Mouse (Mus musculus) lung, postnatal 0 days (tissue): Measurements from ENCODE around the gene Clcc1. TPM values are rescaled to one million over a fixed set of nuclear protein-coding genes. Genes with fewer than 3 reads are reported as not detected.

Experiments
- ATAC-seq: fragments of 200-750 bp; cut with Nextera tagmentation; 2 replicates; pipeline ENCODE4 v1.8.0; 2017; ENCODE audit warnings: moderate library complexity
- DNase-seq: peaks from one replicate; pipeline ENCODE4 v3.0.0-alpha.2; 2016; ENCODE audit warnings: low spot score
- H3K27ac ChIP-seq: fragments of 300-500 bp; sonication (generic); 2 replicates; pipeline ENCODE4 v1.5.1; 2014; ENCODE audit warnings: antibody characterized with exemption, mild to moderate bottlenecking, low read length, mixed read lengths
- H3K27me3 ChIP-seq: fragments of 300-500 bp; sonication (generic); replicated peaks from 2 replicates; pipeline ENCODE4 v1.6.1; 2014; ENCODE audit warnings: low read length, mixed read lengths; ENCODE audit not compliant: insufficient read depth
- H3K36me3 ChIP-seq: fragments of 300-500 bp; sonication (generic); 2 replicates; pipeline ENCODE4 v1.6.1; 2014; ENCODE audit warnings: low read length, mixed read lengths; ENCODE audit not compliant: insufficient read depth
- H3K4me1 ChIP-seq: fragments of 300-500 bp; sonication (generic); 2 replicates; pipeline ENCODE4 v1.6.1; 2014; ENCODE audit warnings: antibody characterized with exemption, low read depth, low read length, mixed read lengths; ENCODE audit not compliant: insufficient read depth
- H3K4me2 ChIP-seq: fragments of 300-500 bp; sonication (generic); replicated peaks from 2 replicates; pipeline ENCODE4 v1.6.1; 2014; ENCODE audit warnings: low read depth, mild to moderate bottlenecking, low read length, moderate library complexity, mixed read lengths
- H3K4me3 ChIP-seq: fragments of 300-500 bp; sonication (generic); 2 replicates; pipeline ENCODE4 v1.5.1; 2014; ENCODE audit warnings: low read depth, low read length
- H3K9ac ChIP-seq: fragments of 300-500 bp; sonication (generic); replicated peaks from 2 replicates; pipeline ENCODE4 v1.6.1; 2014; ENCODE audit warnings: low read depth, mild to moderate bottlenecking
- H3K9me3 ChIP-seq: fragments of 300-500 bp; sonication (generic); 2 replicates; pipeline ENCODE4 v1.6.1; 2016; ENCODE audit warnings: low read length, mixed read lengths
- CTCF ChIP-seq: IDR thresholded peaks from 2 replicates; pipeline ENCODE4 v1.5.1; 2016; ENCODE audit warnings: antibody characterized with exemption, mild to moderate bottlenecking
- EP300 ChIP-seq: IDR thresholded peaks from 2 replicates; pipeline ENCODE4 v1.6.1; 2016; ENCODE audit warnings: antibody characterized with exemption, mild to moderate bottlenecking, control low read depth
- WGBS: fragments of 180-500 bp; shearing (Covaris S2); extraction: QIAGEN DNeasy Blood & Tissue Kit; methylation state at CpG from one replicate; pipeline ENCODE4 v1.1.7; 2014; 5-methylcytosine and 5-hydroxymethylcytosine counted together
- polyA plus RNA-seq: library from polyadenylated mRNA; unstranded; fragments of >200 nt; fragmentation: Nextera tagmentation; extraction: Ambion mirVana; gene quantifications from 2 replicates; pipeline ENCODE4 v1.2.1, GENCODE M21; 2015

Gene Clcc1
- polyA plus RNA-seq, 1 experiment from 2014 or later = 63.6 TPM

DNA sequence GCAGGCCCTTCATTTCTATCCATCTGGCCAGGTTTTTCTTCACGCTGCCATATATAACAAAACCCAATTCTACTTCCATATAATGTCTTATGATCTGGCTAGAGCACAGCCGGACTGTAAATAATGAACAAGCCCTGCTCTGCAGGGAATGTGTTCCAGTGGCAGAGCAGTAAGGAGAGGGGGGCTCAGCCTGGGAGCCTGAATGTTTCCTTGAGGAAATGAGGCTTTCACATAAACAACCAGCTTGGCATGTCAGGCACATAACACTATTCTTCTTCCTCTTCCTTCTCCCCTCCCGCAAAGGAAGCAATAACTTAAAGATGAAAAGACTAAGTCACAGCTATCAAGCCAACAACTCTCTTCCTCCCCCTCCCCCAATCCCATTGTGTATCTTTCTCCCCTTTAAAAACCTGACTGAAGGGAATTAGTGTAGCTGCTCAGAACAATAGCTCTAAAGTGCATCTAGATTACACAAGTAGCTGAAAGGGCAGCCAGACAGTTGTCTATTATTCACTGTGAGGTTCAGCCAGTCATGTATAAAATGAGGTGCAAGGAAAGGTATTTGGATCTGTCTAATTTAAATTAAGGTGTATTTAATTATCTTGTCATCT, 59.5 kb downstream of the Clcc1 start:
- Histone ChIP-seq H3K4me1 (no peaks in the 10 kb centered on the region), H3K27ac (no peak overlapping the region), H3K36me3 (no peaks in the 10 kb centered on the region), H3K27me3 (no peaks in the 10 kb centered on the region), H3K4me2 (no peak overlapping the region), H3K9ac (no peak overlapping the region), H3K4me3 (no peak overlapping the region), H3K9me3 (no peaks in the 10 kb centered on the region)
- TF ChIP-seq CTCF (no peak), EP300 (peak; percentile 36; the same call in 1 of the 2 replicates)
- WGBS = 30% methylated on average over 3 of the region's 3 CpGs
- ATAC-seq = peak; percentile 46
- DNase-seq = peak; percentile 22

DNA sequence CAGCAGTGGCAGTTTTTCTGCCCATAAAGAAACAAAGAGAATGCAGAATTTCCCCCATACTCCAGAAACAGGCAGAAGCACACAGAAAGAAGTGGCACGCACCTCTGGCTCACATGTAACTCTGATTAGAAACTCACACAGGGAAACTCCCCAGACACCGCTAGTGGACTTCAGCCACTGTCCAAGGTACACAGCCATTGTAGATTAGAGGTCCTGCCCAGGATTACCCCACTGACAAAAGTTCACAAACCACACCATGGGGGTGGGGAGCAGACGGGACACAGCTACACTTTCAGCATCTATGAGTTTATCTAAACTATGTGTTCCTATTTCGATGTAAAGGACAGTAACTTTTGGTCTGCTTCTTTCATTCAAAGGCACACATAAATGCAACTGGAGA, 61.1 kb downstream of the Clcc1 start:
- ATAC-seq = no peak
- no peak for TF ChIP-seq EP300
- TF ChIP-seq CTCF = no peak
- Histone ChIP-seq H3K4me1 (no peaks in the 10 kb centered on the region), H3K4me2 (no peak overlapping the region), H3K27me3 (no peaks in the 10 kb centered on the region), H3K27ac (no peak overlapping the region), H3K4me3 (no peak overlapping the region), H3K9me3 (no peaks in the 10 kb centered on the region), H3K36me3 (no peaks in the 10 kb centered on the region), H3K9ac (no peak overlapping the region)
- no peak for DNase-seq
- 96% methylated on average over 4 of the region's 4 CpGs for whole genome bisulfite sequencing

DNA sequence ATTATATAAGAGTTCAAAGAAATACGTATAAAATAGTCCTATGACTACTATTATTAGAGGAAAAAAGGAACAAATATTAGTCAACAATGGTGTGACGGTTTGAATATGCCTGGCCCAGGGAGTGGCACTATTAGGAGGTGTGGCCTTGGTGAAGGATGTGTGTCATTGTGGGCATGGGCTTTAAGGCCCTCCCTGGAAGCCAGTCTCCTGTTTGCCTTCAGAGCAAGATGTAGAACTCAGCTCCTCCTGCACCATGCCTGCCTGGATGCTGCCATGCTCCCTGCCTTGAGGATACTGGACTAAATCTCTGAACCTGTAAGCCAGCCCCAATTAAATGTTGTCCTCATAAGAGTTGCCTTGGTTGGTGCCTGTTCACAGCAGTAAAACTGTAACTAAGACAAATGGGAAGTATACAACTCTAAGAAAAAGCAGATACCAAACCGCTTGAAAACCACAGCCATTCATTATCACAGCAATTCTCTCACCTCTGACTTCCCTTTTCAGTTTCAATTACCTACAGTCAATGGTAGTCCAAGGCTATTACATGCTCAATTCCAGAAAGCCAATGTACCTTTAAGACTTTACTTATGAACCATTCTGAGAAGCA, 64.3 kb downstream of the Clcc1 start:
- no peak for ATAC-seq
- no peak for TF ChIP-seq CTCF
- TF ChIP-seq EP300 = no peak
- no peak for DNase-seq
- Histone ChIP-seq H3K9me3 (no peaks in the 10 kb centered on the region), H3K4me1 (0 out of 2 replicates have a peak, but pooled peaks cover 3% of the 10 kb centered on the region), H3K4me3 (no peak overlapping the region), H3K27me3 (no peaks in the 10 kb centered on the region), H3K36me3 (no peaks in the 10 kb centered on the region), H3K4me2 (no peak overlapping the region), H3K9ac (no peak overlapping the region), H3K27ac (no peak overlapping the region)
- WGBS = 71% methylated on average over 3 of the region's 3 CpGs

DNA sequence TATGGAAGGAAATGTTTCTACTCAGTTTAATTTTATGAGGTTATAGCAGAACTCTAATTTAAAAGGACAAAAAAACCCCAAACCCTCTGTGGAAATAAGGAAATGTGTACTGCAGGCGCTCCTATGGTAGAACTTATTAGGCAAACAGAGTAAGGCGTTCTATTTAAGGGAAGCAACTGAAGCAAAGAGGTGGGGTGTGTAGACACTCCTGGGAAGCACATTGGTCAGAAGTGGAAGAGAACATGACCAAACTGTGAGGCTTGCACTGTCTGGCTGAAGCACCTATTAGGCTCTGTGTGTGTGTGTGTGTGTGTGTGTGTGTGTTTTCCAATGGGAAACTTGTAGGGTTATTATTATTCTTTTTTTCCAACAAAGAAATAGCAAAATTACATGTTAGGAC, 65.6 kb downstream of the Clcc1 start:
- WGBS = 59% methylated on average over 2 of the region's 2 CpGs
- no peak overlapping the region for H3K9ac ChIP-seq
- TF ChIP-seq EP300 (no peak), CTCF (no peak)
- DNase-seq (no peak), ATAC-seq (no peak)
- H3K4me2 ChIP-seq = no peak overlapping the region
- H3K27ac ChIP-seq = no peak overlapping the region
- no peaks in the 10 kb centered on the region for H3K36me3 ChIP-seq
- no peaks in the 10 kb centered on the region for H3K27me3 ChIP-seq
- no peak overlapping the region for H3K4me3 ChIP-seq
- H3K9me3 ChIP-seq = no peaks in the 10 kb centered on the region
- 0 out of 2 replicates have a peak, but pooled peaks cover 3% of the 10 kb centered on the region for H3K4me1 ChIP-seq

DNA sequence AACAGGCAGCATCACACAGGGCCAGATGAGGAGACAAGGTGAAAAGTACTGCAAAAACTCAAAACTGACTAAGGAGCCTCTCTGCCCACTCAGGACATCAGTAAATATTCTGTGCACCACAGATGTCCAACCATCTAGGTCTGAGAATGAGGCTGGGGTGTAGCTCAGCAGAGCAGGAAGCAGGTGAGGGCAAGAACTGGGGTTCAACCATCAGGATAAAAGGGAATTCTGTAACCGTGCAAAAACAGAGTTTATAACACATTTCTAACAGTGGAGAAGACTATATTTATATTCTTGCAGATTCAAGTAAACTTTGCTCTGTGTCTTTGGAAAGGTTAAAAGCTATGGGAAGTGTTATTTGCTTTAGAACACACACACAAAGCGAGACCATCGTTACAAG, 66.0 kb downstream of the Clcc1 start:
- Histone ChIP-seq H3K4me3 (no peak overlapping the region), H3K27ac (no peak overlapping the region), H3K27me3 (no peaks in the 10 kb centered on the region), H3K4me2 (no peak overlapping the region), H3K9me3 (no peaks in the 10 kb centered on the region), H3K4me1 (0 out of 2 replicates have a peak, but pooled peaks cover 3% of the 10 kb centered on the region), H3K9ac (no peak overlapping the region), H3K36me3 (no peaks in the 10 kb centered on the region)
- no peak for TF ChIP-seq CTCF
- no peak for TF ChIP-seq EP300
- ATAC-seq (no peak), DNase-seq (no peak)
- 62% methylated on average over 3 of the region's 3 CpGs for WGBS

DNA sequence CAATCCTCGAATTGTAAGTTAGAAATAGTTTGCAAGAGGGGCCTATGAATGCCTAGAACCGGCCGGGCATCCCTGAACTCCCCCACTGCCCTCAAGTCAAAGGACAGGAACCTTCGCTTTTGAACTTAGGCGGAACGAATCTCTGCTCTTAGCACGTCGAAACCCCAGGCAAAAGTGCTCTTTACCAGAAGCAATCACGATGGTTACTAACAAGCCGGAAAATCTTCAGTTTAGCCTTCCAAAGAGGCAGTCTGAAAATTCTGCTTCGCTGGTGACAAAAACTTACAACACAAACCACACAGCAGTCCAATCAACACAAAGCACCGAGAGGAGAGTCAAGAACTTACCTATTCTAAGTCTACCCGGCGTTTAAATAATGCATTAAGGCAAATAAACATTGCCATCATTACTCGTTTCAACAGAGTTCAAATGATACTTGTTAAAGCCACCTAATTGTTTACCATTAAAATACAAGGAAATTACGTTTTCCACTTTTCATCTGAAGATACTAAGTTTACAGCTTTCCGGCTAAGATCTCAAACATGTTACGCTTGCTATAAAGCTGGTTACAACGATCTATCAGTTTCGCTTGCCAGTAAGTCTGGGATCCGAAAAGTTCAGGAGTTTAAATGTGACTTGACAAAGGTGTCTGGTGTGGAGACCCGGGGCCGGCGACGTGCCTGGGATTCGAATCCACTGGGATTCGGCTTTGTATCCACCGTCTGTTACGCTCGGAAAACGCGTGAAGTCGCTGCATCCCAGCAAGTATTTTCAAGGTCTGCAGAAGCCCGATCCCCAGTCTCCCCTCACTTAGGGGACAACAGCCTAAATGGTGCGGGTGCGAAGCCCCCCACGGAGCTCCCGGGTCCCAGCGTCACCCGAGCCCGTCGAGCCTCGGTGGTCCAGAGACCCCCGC, 67.6 kb downstream of the Clcc1 start:
- no peaks in the 10 kb centered on the region for H3K27me3 ChIP-seq
- H3K4me3 ChIP-seq = peak overlapping the region; percentile 74
- DNase-seq (peak; percentile 69), ATAC-seq (peak; percentile 37)
- H3K27ac ChIP-seq = peak overlapping the region; percentile 73
- TF ChIP-seq EP300 = no peak
- TF ChIP-seq CTCF = peak; percentile 57
- under 1% methylated on average over 43 of the region's 44 CpGs for WGBS
- H3K9ac ChIP-seq = peak overlapping the region; percentile 50
- no peaks in the 10 kb centered on the region for H3K36me3 ChIP-seq
- H3K4me2 ChIP-seq = peak overlapping the region; percentile 80
- no peaks in the 10 kb centered on the region for H3K9me3 ChIP-seq
- H3K4me1 ChIP-seq = 0 out of 2 replicates have a peak, but pooled peaks cover 3% of the 10 kb centered on the region
